Mouse (Mus musculus) stomach, postnatal 0 days (tissue): Measurements from ENCODE around the gene Cadps2.

Source experiments
- CTCF ChIP-seq: IDR thresholded peaks from 2 replicates; pipeline ENCODE4 v1.5.1; 2016; ENCODE audit warnings: antibody characterized with exemption, low read depth, mild to moderate bottlenecking, moderate library complexity
- EP300 ChIP-seq: optimal IDR thresholded peaks from 2 replicates; pipeline ENCODE3; 2016; ENCODE audit warnings: antibody characterized with exemption

DNA sequence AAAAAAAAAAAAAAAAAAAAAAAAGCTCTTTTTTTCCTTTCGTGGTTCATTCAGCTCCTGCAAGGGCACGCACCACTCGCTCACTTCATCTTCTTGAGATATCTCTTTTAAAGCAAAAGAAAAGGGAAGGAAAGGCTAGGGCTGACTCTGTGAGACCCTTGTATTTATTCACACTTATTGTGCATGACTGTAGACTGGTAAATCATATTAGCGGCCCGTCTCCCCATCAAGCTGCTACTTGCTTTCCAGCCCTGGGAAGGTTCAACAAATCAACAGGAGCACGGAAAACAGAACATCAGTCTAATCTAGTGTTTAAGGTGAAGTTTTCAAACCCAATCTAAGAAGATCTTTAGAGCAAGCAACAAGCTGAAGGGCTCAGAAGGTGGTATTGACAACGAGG is 566.7 kb downstream of the Cadps2 start:
- TF ChIP-seq CTCF, result no peak
- no peak for TF ChIP-seq EP300
